Mouse (Mus musculus) cerebellum, adult 2 months (tissue): ENCODE data around the gene Scyl3.

Experiments used
- CTCF ChIP-seq: fragments of 200-500 bp; IDR thresholded peaks from 2 replicates; pipeline ENCODE4 v1.5.1; 2011; ENCODE audit warnings: low read depth, mild to moderate bottlenecking, control low read depth, low read length, moderate library complexity, borderline replicate concordance; ENCODE audit not compliant: insufficient read depth
- POLR2A ChIP-seq: fragments of 200-500 bp; IDR thresholded peaks from 2 replicates; pipeline ENCODE4 v1.6.1; 2011; ENCODE audit warnings: low read length, control low read depth, borderline replicate concordance; ENCODE audit not compliant: insufficient read depth

DNA sequence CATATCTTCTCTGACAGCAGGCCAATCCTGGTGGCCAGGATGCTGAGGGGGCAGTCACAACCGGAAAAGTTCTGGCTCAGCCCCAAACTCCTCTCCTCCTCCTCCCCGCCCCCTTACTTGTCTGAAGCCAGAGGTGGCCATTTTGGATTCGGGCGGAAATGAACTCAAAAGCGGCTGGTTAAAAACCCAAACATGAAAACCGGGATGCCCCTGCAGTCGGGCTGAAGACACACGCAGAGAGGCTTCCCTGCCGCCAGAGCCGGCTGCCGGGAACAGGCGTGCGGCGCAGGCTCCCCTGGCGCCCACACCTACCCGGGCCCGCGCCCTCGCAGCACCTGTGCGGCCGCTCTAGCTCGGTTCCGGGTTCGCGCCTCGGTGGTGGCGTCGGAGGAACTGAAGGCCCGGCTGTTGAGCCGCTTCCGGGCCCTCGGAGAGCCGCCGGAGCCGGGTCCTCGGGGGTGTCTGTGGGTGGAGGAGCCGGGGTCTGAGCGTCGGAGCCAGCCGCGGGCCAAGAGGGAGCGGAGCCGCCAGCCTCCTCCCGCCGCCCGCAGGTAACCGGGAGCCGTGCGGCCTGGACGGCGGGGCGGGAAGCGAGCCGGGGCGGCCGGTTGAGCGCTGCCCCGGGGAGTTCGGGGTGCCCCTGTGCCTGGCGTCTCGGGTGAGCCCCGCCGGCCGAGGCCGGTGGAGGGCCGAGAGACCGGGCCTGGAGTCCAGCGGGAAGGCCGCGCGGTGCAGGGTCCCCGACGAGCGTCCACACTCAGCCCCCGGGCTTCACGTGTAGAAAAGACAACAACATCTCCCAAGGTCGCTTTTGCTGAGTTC lies 947 bp downstream of the Scyl3 start:
- no peak for TF ChIP-seq CTCF
- peak; percentile 39; the same call in 1 of the 2 replicates for TF ChIP-seq POLR2A
